Mouse (Mus musculus) liver, postnatal 0 days (tissue): ENCODE data around the gene Gucy2d.

ENCODE experiments used
- CTCF ChIP-seq: sonication (generic); IDR thresholded peaks from 2 replicates; pipeline ENCODE4 v1.5.1; 2016; ENCODE audit warnings: antibody characterized with exemption, low read depth
- EP300 ChIP-seq: IDR thresholded peaks from 2 replicates; pipeline ENCODE4 v1.6.1; 2016; ENCODE audit warnings: antibody characterized with exemption, low read depth, mild to moderate bottlenecking

- TF ChIP-seq CTCF = no peak
- no peak for TF ChIP-seq EP300
These were observed 28.9 kb downstream of the Gucy2d start for GRCm38 (mm10) chr7:98469089-98469488.
